Mouse (Mus musculus): Measurements from ENCODE around the gene Trim8.

The Trim8 gene

GRCm38 (mm10) chr19:46504822-46505417 is 3.4 kb downstream of the Trim8 start:
- DNase-seq (ENCODE audit: low spot score in 2 of 2) = no peak

GRCm38 (mm10) chr19:46505646-46506371 is 4.3 kb downstream of the Trim8 start:
- no peak for DNase-seq (ENCODE audit: low spot score in 2 of 2)

- no peak for DNase-seq (ENCODE audit: low spot score in 2 of 2)
Measured at GRCm38 (mm10) chr19:46506372-46506717, 4.8 kb downstream of the Trim8 start.

- peak in 1 of 2 experiments; percentile 71 for DNase-seq (ENCODE audit: low spot score in 2 of 2)
Measured at GRCm38 (mm10) chr19:46507181-46507581, 5.7 kb downstream of the Trim8 start.

GRCm38 (mm10) chr19:46507806-46508205 is 6.3 kb downstream of the Trim8 start:
- DNase-seq (ENCODE audit: low spot score in 2 of 2) = no peak

GRCm38 (mm10) chr19:46508738-46509137 is 7.2 kb downstream of the Trim8 start:
- DNase-seq (ENCODE audit: low spot score in 2 of 2) = no peak

GRCm38 (mm10) chr19:46509202-46509601 is 7.7 kb downstream of the Trim8 start:
- no peak for DNase-seq (ENCODE audit: low spot score in 2 of 2)

- DNase-seq (ENCODE audit: low spot score in 2 of 2) = no peak
Measured at GRCm38 (mm10) chr19:46509736-46510135, 8.2 kb downstream of the Trim8 start.

- no peak for DNase-seq (ENCODE audit: low spot score in 2 of 2)
Measured at GRCm38 (mm10) chr19:46510401-46510800, 8.9 kb downstream of the Trim8 start.

- DNase-seq (ENCODE audit: low spot score in 2 of 2) = no peak
Measured at GRCm38 (mm10) chr19:46510824-46511223, 9.3 kb downstream of the Trim8 start.

- peak in 1 of 2 experiments; percentile 48 for DNase-seq (ENCODE audit: low spot score in 2 of 2)
Measured at GRCm38 (mm10) chr19:46511263-46511662, 9.8 kb downstream of the Trim8 start.

- peak in 1 of 2 experiments; percentile 21 for DNase-seq (ENCODE audit: low spot score in 2 of 2)
Measured at GRCm38 (mm10) chr19:46514387-46514786, 12.9 kb downstream of the Trim8 start.

GRCm38 (mm10) chr19:46515287-46515821 is 13.9 kb downstream of the Trim8 start:
- peak in 1 of 2 experiments; percentile 36 for DNase-seq (ENCODE audit: low spot score in 2 of 2)

GRCm38 (mm10) chr19:46516667-46517528 is 15.4 kb downstream of the Trim8 start:
- no peak for DNase-seq (ENCODE audit: low spot score in 2 of 2)

GRCm38 (mm10) chr19:46517529-46518351 is 16.2 kb downstream of the Trim8 start:
- peak in 1 of 2 experiments; percentile 42 for DNase-seq (ENCODE audit: low spot score in 2 of 2)

GRCm38 (mm10) chr19:46518352-46518787 is 16.9 kb downstream of the Trim8 start:
- DNase-seq (ENCODE audit: low spot score in 2 of 2) = peak in 1 of 2 experiments; percentile 40

GRCm38 (mm10) chr19:46518828-46519621 is 17.5 kb downstream of the Trim8 start:
- peak in 1 of 2 experiments; percentile 23 for DNase-seq (ENCODE audit: low spot score in 2 of 2)

GRCm38 (mm10) chr19:46521698-46522097 is 20.2 kb downstream of the Trim8 start:
- no peak for DNase-seq (ENCODE audit: low spot score in 2 of 2)

- DNase-seq (ENCODE audit: low spot score in 2 of 2) = peak in 1 of 2 experiments; percentile 24
Measured at GRCm38 (mm10) chr19:46522433-46523044, 21.0 kb downstream of the Trim8 start.

- no peak for DNase-seq (ENCODE audit: low spot score in 2 of 2)
Measured at GRCm38 (mm10) chr19:46523131-46523479, 21.6 kb downstream of the Trim8 start.

Measured in right cerebral cortex, postnatal 10 days (tissue).